Mouse (Mus musculus) kidney, adult 8-10 months (tissue): ENCODE data around the gene Eogt.

Experiments
- DNase-seq, 2 experiments: peaks; one replicate each; pipeline ENCODE4 v3.0.0; 2022

The Eogt gene

DNA sequence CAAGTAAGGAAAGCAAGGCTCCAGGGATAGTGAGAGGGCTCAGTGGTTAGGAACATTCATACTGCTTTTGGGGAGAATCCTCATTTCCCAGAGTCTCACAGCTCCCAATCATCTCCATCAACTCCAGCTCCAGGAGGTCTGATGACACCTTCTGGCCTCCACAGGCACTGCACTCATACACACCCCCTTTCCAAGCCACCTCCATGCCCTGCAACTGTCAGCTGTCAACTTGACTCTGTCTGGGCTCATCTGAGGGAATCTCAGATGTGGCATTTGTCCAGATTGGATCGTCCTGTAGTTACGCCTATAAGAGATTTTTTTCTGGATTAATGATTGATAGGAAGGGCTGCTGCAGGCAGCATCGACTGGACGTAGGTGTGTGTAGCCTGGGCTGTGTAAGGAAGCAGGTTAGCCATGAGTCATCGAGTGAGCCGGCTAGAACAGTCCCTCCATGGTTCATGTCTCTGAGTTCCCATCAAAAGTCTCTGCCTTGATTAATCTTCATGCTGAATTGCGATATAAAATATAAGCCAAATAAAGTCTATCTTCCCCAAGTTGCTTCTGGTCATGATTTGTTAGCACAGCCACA, 44.6 kb downstream of the Eogt start:
- DNase-seq, result peak in 1 of 2 experiments; percentile 17

DNA sequence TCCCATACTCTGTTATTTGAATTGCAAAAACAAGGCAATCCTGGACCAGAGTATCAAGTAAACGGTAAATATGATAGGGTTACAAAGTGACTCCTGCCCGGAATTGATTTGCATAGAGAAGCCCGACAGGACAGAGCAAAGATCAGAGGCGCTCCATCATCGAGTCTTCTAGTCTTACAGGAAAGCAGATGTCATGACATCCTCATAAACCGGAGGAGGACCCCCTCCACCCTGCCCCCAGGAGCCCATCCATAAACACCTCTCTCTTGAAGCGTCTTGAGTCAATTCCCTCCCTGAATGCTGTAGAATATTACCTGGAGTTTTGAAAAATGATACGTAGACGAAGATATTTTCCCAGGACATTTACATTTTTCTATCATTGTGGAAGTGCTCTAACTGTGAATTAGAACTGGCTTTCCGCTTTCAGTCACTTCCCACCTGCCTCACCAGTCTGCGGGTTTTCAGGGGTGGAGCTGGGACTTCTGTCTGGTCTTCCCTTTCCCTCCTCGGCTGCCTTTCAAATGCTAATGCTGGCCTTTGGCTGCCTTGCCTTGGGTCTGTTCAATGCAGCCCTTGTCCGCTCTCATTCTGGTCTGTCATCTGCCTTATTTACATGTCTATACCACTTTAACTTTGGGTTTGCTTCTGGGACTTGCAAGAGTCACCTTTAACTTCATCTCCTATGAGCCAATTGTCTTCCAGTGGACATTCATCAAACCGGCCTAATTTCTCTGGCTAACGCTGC, 46.9 kb downstream of the Eogt start:
- no peak for DNase-seq

DNA sequence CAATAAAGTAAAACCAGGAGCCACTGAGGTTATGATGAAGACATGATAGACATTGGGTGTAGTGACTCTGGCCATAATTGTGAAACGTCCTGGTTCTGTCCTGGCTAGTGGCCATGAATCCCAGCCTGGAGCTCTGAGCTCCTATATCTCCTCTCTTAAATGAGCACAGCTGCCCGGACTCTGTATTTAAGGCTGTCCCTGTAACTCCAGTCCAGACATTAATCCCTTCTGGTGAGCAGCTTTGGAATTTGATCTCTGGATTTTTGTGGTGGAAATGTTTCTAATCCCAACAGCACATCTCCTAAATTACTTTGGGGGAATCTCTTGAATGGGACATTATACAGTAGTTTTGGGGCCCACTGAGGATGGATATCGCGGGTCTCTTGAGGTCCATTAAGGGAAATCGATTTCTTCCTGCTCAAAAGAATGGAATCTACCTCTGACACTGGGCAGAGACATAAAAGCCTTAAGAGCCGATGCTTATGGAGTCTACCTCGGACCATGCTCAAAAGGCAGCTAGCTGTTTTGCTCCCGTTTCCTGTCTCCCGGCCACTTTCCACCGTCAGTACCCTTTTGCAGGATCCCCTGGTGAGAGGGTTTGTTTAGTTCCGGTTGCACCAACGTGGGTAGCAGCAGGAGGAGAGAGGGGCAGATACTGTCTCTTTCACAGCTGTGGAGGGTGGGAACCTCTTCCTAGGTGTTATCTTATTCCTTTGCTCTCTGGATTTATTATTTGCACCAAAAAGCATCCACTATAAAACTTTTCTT, 47.6 kb downstream of the Eogt start:
- no peak for DNase-seq

DNA sequence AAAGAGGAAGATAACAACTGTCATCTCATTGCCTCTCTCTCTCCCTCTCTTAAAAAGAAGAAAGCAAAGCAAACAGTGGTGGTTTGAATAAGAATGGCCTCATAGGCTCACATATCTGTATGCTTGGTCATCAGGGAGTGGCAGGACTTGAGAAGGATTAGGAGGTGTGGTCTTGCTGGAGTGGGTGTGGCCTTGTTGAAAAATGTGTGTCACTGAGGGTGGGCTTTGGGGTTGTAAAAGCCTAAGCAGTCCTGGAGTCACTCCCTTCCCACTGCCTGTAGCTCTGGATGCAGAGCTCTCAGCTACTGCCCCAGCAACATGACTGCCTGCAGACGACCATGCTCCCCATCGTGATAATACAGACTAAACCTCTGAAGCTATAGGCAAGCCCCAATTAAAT, 66.6 kb downstream of the Eogt start:
- DNase-seq, result no peak

DNA sequence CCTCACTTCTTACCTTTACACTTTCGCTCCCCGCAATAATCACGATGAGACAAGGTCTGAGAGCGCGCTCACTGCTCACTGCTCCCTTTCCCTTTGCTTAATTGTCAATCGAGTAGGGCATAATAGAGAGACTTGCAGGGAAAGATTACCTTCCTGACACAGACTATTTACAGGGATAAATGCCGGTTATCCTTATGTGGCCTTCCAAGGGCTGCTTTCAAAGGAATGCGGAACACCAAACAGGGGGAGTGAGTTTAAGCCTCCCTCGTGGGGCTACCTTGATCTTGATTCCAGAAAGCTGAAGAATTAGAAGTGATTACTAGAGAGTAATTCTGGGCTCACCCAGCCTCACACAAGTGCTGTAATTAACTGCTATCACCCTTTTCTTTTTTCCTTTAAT, 69.0 kb downstream of the Eogt start:
- DNase-seq, result no peak

DNA sequence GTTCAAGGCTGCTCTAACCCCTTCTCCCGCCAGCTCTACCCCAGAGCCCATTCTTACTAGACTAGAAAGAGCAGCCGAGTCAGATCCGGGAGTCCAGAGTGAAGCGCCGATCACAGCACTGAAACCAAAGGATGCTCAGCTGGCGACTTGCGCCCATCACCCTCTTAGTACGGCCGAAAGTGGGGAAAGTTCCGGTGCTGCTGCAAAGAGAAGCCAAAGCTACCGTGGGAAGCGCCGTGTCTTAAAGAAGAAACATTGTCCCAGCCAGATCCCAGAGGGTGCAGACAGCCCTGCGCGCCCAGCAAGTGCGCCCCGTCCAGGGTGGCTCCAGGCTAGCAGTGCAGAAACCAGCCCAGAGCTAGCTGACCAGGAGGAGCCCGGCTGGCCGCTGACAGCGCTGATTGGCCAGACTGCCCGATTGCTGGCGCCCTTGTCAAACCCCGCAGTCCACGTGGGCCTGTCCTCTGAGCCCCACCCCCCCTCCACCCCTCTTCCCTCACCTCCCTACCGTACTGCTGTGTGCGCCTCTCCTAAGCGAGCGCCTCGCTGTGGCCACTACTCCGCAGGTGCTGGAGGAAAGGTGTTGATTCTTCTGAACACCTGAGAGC, 88.8 kb downstream of the Eogt start, which contains the start of gene Fam19a4:
Gene Fam19a4 (minus strand): TSS at position 340 of the 608 bp plus-strand sequence.
- no peak for DNase-seq
